Mouse (Mus musculus) adrenal gland (tissue): ENCODE results near the gene Tex13b.
"Not testable (repeated sequence)": the region's sequence is repeated elsewhere in the genome, so short reads cannot be mapped to it uniquely, and the experiment has no call there.

Source experiments
- intact Hi-C: fragments of 180-260 bp; cut with DNase I; formaldehyde crosslinking; loops from one replicate; pipeline ENCODE4 v1.15.1; 2025
- long read RNA-seq, 2 experiments: library from polyadenylated mRNA; unstranded; transcript quantifications; one replicate each; pipeline ENCODE4 v2.0.0; 2020; ENCODE audit warnings: borderline replicate concordance in 1 of 2; ENCODE audit not compliant: insufficient replicate concordance in 1 of 2

Gene Tex13b
- long read RNA-seq, experiment 1: 0 reads
- long read RNA-seq, experiment 2: 0 reads

DNA sequence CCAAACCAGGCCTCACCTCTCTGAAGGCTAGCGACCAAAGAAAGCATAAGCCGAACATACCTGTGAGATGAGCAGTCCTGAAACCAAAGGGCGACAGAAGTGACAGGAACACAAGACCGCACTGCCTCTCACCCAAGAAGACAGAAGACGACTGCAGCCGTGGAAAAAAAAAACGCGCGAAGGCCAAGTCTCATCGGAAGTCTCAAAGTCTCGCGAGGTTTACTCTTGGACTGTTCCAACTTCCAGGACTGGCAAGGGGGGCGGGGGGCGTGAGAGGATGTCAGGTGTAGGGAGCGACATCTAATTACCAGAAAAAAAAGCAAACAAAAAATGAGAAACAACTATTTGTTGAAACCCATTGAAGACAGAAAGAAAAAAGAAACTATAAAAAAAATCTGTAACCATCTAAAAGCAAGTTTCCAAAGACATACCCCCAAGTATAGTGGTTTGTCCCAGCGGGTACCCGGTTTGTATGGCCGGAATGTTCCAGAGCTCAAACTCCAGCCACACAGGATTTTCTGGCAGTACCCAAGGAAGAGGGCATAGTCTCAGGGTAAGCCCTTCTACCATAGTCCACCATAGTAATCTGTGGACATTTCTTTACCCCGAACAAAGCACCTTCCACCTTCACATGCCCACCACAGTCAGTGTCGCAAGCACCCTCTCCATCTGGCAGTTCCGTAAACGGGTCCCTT is at the start of gene Tex13b:
TSS of gene Tex13b (minus strand) at position 122 of the 695 bp plus-strand sequence.
- intact Hi-C loops: no loop called here

- intact Hi-C loops: no loop called here
Measured at GRCm38 (mm10) chrX:140862760-140863159, 49.5 kb upstream of the Tex13b start.

- intact Hi-C loops: no loop called here
Measured at GRCm38 (mm10) chrX:140857445-140857844, 44.2 kb upstream of the Tex13b start.

- intact Hi-C loops: not testable (repeated sequence)
Measured at GRCm38 (mm10) chrX:140857040-140857439, 43.8 kb upstream of the Tex13b start.

DNA sequence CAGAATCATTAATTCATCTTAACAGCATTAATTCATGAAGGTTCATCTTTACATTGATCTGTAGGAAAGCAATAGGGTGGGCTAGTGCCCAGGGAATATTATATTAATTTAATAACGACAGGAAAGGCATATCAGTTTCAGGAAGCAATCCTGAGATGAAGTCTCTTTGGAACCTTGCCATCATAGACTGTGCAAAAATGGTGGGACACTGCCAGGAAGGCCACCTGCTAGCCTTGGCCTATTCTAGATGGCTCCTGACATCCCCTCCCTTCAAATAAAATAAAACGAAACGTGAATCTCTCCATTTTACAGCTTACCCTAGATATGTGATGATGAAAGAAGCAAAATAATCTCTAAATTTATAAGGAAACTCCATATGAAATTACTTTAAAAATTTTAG is 41.3 kb upstream of the Tex13b start:
- intact Hi-C loops: no loop called here

GRCm38 (mm10) chrX:140845401-140845800 is 32.2 kb upstream of the Tex13b start:
- intact Hi-C loops: loop anchor here (10.0 kb wide), 1 partner anchor 231 kb away; no protein-coding TSS in a partner anchor

- intact Hi-C loops: loop anchor here (10.0 kb wide), 1 partner anchor 225 kb away; no protein-coding TSS in a partner anchor
Measured at GRCm38 (mm10) chrX:140839887-140840286, 26.7 kb upstream of the Tex13b start.

DNA sequence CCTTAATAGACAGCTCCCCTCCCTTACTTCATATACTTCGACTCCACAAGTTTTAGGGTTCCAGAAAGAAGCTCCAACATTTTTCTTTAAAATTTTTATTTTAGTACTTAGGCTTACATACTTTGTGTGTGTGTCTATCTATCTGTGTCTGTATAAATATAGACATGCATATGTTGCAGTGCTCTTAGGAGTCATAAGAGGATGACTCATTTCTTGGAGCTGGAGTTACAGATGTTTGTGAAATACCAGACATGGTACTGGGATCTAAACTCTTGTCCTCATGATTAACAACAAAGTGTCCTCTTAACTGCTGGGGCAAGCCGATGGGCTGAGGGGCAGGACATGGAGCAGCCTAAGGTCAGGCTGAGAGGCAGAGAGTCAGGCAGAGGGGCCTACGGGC is 24.8 kb upstream of the Tex13b start:
- intact Hi-C loops: no loop called here

DNA sequence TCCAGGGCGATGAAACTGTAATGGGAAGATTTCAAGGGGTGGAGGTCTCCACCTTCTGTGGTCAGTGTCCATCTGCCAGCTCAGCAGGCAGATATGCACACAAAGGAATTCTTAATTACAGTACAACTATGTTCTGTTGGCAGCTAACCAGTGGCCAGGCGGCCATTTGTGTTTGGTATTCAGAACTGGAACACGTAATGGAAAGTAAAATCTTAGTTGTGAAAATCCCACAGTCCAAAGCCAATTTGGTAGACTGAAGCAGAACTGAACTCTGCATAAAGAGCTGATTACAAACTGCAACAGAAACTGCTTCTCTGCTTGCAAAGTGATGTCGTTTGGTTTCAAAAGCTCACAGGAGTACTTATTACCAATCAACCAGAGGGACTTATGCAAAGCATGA is 18.5 kb upstream of the Tex13b start:
- intact Hi-C loops: no loop called here

DNA sequence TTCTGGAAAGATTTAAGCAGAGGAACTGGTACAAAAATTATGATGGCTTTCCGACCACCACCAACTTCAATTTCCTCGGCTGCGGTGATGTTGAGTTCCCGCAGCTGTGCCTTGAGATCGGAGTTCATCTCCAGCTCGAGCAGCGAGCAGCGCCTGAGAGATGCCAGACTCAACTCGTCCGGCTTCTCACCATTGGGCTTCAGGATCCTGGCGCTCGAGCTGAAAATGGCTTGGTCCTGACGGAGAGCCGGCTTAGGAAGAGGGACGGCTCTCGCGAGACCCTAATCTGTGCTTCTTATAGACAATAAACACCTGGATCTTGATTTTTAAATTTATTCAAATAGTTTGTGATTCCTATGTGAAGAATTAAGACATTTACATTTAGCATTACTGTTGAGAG is 9.1 kb upstream of the Tex13b start:
- intact Hi-C loops: no loop called here

DNA sequence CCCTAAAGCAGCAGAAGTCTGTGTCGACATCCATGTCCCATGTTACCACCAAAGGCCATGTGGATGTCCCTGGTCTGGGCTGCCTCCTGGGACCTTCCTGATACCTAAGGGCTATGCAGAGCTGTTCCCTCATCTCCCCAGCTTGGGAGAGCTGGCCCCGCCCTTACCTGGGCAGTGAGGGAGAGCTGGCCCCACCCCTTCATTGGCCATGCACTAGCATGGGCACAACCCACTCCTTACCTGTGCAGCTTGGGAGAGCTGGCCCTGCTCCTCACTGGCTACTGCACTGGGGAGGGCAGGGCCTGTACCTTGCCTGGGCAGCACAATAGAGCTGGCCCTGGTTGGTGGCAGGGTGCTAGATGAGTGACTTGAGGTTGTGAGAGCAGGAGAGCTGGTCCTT is 7.9 kb downstream of the Tex13b start:
- intact Hi-C loops: no loop called here

GRCm38 (mm10) chrX:140769794-140770193 is 43.4 kb downstream of the Tex13b start:
- intact Hi-C loops: no loop called here
